Mouse (Mus musculus): ENCODE results near the gene Pirt. TPM values are rescaled to one million over a fixed set of nuclear protein-coding genes. Genes with fewer than 3 reads are reported as not detected.
A peak's percentile ranks its signal among the peaks of the same experiment; 100 is the strongest.

Pirt gene
- total RNA-seq (2021), result under 1 TPM; 0.07 to 0.12 TPM
- long read RNA-seq, experiment 1, result 0 reads
- long read RNA-seq, experiment 2, result 0 reads

DNA sequence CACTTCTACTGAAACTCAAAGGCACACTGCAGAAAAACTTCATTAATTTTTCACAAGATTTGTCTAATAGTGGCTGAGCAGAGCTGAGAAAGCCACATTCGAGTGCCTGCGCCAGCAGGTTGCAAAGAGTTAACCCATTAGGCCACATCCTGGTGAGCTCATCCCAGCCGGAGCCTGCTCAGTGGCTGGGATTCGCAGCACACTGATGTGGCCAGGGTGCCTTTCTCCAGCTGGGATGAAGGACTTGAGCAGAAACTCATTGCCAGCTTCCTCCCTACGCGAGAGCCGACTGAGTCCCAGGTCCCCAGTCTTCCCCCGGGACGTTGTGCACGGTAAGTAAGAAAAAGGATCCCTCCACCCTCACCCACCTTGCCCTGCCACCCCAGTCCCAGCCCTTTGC lies at the start of gene Pirt:
TSS of gene Pirt (plus strand) at position 171 of the 400 bp plus-strand sequence.
- DNase-seq, result no peak

DNA sequence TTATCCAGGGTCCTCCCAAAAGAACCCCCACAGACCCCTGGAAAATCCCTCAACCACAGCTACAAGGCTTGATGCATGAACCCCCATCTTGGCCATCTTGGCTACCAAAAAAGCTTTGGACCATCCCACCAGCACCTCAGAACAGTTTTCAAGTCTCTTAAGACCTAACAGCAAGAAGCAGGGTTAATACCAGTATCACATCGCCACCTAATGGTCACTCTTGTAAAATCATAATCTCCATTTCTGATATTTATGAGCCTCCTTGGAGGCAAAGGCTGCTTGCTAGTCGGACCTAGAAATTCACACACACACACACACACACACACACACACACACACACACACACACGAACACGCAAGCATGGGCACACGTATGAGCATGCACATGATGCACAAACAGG lies 40.1 kb upstream of the Pirt start:
- DNase-seq, result no peak

DNA sequence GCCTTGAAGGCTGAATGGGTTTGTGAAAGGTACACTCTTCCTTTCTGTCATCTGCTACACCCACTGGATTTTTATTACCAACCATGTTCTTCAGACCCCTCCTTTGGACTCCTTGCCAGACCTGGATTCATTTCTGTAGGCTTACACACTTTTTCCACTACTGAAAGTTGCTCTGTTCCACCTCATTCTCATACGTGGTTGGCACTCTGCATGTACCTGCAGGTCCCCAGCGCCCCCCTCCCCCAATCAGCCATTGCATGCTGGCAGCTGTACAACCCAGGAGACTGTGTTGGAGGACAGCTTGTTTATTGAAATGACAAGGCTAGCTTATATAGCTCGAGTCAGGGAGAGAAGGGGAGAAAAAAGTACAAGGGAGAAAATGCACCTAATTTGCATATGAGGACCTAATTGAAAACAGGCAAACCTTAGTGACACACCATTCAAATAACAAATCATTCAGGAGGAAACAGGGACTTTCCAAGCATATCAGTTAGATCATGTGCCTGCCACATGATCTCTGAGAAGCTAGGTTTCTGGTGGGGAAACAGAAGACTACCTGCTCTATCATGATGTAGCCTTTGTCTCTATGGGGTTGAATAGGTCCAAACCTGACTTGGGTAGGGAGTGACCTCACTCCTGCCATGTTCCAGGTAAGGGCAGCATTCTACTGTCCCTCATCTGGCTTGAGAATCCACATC lies 38.9 kb upstream of the Pirt start:
- DNase-seq, result no peak

DNA sequence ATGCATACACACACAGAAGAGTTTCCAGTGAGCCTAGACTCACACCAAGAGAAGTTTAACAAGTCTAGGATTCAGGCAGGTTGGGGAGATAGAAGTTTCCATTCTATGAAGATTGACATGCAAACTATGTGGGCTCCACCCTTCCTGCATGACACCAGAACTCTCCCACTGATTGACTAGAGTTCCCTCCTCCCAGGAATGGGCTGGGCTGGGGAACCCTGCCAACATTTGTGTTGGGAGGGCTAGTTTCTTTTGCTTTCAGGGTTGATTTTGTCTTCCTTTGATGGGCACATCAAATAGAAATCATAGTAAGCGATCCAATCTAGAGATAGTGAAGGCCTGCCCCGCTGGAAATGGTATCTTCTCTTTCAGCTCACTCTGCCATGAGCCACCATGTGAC lies 30.5 kb upstream of the Pirt start:
- no peak for DNase-seq

DNA sequence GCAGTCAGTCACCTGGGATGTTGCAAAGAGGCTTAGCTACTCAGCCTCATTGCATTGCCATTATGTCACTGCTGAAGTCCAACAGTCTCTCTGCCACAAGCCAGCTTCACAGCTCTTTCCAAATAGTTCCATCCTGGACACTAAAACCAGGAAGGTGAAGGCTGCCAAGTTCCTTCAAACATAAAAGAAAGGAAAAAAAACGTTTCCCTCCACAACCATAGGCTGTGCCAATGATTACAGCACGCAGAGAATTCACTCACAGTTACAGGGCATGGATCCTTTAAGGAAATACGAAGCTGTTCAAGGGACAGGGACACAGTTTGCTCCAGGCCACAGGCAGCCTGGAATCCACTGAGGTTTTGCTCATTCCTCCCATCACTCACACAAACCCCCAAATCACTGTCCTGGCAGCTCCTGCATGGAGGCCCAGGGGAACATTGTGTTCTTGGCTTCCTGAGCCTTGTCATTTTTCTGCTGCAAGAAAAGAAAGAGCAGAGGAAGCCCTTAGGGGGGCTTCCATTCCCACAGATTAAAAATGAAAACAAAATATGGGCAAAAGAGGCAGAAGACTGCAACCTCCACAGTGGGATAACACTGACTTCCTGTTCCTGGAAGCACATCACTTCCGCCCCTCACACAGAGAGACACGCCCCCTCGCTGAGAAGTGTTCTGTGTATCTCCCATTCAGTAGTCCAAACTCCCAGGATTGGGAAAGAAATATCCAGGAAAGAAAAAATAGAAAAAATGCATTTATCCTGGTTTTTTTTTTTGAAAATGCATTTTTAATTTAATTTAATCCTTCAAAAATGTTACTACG lies 29.3 kb upstream of the Pirt start:
- no peak for DNase-seq

DNA sequence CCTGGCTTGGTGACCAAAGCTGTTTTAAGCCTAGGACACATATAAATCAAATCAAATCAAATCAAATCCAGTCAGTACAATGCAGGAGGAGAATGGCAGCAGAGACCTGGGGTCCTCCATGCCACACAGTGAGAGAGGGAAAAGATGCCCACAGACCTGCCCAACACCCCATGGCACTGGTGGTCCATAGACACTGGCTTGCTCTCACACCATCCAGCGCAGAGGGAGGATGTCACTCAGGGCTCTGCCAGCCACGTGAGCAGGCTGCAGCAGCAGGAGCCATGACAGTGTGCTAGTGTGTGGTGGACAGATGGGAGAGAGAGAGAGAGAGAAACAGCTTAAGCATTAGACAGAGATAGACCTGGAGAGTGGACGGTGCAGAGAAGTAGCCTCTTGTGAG lies 19.2 kb upstream of the Pirt start:
- DNase-seq, result no peak

DNA sequence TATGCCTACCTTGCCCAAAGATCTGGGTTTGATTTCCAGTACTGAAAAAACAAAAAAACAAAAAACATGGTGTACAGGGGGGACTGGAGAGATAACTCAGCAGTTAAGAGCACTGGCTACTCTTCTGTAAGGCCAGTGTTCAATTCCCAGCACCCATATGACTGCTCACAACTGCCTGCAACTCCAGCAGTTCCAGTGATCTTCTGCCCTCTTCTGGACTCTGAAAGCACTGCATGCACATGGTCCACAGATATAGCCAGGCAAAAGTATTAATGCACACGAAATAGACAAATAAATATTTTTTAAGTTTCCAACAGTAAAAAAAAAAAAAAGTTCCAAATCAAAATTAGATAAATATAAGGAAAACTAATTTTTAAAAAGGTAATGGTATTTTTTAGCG lies 13.0 kb upstream of the Pirt start:
- DNase-seq, result no peak

DNA sequence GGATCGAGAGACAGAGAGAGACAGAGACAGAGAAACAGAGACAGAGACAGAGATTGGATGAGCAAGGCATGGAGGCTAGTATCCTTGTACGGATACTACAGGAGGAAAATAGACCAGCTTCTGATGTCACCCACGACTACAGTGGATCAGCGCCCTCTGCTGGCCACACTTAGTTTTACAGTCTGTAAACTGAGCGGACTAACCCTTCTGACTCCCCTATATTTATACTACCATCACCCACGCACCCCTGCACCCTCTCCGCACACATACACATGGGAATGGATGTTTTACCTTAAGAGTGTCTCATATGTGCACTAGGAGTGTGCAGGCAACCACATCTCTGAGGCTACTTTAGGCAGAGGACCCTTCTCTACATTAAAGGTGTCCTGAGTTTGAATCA lies 12.4 kb upstream of the Pirt start:
- DNase-seq, result peak; percentile 74

DNA sequence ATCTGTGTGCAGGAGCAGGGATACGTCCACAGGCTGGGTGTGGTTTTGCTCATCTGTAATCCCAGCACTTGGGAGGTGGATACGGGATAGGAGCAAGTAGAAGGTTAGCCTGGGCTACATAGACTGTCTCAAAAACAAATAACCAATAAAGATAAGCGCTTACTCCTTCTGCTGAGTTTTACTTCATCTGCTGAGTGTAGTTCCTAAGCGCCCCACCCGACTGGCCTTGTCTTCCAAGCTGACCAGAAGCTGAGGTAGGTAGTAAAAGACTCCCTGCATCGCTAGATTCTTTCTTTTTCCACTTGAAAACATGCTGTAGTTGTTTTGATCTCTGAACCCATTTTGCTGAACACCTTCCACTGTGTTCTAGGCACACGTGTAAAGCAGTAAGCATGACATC lies 9.0 kb upstream of the Pirt start:
- no peak for DNase-seq

DNA sequence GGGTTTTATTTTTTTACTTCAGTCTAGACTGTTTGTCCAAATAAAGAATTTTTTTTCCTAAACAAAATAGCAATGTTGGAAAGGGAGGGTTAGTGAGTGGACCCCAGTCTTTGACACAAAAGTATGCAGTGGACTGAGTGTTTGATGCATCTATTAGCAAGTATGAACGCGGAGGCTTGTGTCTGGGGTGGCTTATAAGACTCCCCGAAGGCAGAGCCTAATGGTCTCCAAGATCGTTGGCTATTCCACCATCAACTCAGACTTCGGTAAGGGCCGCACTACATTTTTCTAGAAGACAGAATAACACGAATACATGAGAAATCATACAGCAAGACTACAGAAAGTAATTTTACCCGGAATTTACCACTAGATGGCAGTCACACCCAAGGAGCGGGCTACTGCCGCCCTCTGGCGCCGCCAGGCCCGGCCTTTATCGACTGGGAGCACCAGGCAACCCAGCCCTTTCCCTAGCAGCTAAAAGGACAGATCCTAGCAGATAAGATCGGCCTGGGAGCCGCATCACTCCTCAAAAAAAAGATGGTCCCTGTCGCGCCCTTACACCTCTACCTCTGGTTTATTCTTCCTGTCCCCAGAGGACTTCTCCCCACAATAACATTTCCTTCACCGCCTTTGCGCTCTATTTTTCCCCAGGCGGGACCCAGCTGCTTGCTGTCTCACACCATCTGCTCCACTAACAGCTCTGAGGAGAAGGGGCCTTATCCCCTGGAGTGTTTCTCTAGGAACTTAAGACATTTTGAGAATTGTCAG lies 6.0 kb upstream of the Pirt start:
- DNase-seq, result peak; percentile 73

DNA sequence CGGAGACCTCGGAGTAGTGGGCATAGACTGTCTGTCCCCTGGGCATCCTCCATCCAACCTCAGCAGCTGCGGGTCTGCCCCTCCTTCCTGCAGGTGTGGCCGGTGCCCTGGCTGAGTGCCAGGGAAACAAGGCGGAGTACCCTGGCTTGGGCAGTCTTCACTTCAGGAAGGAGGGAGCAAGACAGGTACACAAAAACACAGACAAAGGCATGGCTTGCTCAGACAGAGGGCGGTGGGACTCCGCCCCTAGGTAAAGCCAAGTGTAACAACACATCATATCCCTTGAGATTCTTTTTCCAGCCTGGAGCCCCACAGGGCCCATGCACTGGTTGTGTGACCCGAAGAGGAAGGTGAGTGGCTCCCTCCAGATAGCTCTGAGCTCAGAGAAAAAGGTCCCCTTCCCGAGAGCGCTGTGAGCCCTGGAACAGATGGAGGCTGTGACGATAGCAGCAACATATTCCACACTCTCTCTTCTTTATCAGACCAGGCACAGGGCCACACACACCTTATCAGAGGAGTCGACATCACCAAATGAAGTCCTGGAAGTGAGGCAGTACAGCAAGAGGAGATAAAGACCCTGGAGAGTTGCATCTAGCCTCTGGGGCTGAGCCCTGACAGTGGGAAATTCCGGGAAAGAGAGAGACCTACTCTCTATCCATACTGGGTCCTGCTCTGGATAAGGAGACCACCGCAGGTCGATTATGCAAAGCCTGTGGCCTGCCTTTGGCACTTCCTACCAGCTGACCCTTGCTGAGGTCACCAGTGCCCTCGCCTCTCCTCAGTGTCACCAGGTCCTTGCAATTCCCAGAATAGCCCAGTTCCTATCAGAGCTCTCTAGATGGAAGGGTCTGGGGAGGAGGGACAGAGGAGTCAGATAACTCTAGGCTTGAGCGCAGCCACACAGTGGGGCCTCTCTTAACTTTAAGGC lies 1.0 kb downstream of the Pirt start:
- no peak for DNase-seq

DNA sequence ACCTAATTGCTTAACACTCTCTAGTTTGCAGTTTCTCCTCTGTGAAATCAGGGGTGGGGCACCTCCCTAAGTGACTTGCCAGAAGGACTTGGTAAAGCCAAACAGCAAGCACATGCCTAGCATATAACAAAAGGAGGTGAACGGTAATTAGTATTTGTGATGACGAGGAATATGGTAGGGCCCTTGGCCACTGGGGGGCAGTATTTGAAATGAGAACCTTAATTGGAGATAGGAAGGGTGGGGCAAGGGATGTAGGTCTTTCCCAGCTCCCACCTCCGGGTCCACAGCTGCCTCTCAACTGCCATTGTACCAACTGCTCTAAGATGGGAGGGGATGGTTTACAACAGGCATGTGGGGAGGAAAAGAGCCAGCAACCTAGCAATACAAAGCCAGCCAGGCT lies 2.5 kb downstream of the Pirt start:
- peak; percentile 42 for DNase-seq

DNA sequence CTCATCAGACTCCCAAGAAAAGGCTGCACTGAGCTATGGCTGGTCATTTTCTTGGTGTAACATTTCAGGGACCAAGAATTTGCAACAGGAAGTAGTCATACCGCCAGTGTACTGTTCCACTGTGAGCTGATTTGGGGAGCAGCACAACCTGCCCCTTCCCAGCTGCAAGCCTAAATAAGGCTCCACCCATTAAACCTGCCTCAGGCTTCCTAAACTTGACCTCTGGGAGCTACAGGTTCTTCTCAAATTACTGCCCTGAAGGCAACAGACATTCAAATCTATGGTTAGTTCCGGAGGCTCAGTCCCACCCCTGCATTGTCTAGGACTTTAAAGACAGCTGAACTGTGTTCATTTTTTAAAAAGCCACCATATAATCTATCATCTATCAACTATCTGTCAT lies 8.2 kb downstream of the Pirt start:
- DNase-seq, result no peak

DNA sequence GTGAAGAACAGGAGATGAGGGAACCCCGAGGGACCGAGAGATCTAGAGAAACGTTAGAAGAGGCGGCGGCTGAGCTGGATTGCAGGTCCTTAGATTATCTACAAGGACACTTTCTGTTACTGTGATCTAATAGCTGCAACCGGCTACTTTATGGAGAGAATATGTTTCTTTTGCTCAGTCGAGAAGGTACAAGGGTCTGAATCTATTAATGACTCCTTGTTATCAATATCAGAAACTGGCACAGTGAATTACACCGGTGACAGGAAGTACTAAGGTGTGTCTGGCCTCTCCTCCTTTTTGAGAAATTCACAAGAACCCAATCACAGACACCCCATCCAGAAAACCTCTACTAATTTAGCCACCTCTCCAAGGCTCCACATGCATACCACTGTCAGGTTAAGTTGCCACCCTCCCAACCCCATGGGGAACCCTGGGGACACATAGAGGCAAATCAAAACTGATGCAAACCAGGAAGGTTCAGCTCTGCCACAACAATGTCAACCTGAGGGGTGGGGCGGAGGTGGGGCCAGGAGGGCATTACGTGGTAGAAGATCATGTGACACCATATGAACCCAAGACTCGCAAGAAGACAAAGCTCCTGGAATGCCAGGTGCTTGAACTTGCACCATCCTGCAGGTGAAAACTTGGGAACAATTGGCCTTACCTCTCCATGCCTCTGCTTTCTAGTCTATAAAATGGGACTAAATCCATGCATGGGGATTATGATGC lies 12.5 kb downstream of the Pirt start:
- no peak for DNase-seq

DNA sequence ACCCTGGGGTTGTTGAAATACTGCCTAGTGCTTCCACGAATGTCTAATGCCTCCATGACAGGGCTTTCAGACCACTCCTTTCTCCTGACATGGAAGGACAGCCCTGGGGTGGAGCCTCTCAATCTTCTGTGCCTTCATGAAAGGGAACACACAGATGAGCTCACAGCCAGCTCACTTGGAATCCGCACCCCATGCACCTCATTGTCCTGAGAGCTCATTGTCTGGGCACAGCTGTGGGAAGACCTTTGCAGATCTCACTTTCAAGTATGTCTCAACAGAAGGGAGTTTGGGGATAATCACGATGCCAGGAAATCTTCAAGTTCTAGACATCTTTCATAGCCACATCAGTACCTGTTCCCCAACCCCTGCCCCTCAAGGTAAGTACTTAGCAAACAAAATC lies 16.5 kb downstream of the Pirt start:
- DNase-seq, result no peak

DNA sequence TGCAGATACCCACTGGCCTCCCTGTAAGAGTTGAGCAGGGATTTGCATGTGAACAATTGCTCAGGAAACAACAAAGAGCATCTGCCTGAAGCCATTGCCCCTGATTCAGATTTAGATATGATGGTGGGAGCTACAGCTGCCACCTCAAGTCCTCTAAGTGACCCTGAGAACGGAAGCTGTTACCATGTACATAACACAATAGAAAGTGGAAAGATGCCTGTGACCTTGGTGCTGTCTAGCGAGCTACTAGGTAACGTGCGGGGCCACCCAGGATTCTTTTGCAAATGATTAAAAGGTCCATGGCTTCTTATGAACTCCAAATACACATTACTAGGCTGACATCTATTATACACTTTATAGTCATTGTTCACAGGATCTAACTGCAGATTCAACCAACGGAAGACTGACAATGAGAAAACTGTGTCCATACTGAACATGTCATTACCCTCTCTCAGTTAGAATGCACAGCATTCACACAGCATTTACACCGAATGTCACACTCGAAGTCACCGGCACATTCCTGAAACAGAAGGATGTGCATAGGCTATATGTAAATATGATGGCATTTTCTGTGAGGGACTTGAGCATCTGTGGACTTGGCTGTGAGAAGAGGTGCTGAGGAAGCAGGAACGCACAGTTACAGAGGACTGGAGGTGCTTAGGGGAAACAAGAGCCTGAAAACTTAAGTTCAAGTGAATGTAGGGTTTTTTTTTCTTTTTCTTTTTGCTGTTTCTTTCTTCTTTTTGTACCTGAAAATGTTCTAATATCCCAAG lies 21.2 kb downstream of the Pirt start:
- no peak for DNase-seq

DNA sequence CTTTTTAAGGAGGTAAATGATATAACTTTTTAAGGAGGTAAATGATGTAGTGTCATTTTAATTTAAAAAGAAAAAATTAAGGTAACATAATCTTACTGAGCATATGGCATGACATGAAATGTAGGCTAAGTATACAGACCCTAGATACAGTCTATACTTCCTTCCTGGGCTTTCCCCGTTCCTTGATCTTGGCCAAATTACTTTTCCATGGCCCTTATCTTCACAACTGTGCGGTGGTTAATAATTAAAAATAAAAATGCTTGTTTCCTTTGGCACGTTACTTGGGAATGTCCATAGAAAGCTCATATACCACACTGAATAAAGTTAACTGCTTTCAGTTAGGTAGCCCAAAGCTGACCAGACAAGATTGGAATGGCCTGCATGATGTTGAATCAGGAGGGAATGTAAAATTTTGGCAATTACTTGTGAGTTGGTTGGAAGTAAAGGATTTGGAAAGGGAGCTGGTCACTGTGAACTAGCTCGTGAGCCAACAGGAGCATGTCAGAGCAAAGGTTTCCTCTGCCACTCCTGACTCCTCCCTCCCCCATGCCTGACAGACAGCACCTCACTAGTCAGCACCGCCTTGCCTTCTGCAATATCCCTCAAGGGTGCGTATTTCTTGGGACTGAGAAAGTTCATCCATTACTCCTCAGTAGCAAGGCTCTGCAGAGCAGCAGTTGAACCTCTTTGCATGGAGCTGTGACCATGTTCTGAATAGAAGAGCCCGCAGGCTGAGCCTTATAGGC lies 22.8 kb downstream of the Pirt start:
- no peak for DNase-seq

DNA sequence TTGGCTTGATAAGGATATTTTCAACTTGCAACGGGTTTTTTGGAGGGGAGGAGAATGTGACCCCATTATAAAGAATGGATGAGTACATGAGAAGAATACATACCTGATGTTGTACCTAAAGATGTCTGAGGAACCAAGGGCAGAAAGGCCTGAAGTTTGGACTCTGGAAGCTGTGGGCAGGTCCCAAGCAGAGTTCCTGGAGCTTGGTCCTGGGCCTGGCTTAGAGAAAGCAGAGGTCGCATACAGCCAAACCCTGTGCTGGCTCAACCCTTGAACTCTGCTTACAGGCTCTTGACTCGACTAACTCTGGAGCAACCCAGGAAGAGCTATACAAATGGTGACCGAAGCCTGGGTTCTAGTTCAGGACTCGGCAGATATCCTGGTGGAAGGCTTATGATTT lies 30.2 kb downstream of the Pirt start:
- no peak for DNase-seq

DNA sequence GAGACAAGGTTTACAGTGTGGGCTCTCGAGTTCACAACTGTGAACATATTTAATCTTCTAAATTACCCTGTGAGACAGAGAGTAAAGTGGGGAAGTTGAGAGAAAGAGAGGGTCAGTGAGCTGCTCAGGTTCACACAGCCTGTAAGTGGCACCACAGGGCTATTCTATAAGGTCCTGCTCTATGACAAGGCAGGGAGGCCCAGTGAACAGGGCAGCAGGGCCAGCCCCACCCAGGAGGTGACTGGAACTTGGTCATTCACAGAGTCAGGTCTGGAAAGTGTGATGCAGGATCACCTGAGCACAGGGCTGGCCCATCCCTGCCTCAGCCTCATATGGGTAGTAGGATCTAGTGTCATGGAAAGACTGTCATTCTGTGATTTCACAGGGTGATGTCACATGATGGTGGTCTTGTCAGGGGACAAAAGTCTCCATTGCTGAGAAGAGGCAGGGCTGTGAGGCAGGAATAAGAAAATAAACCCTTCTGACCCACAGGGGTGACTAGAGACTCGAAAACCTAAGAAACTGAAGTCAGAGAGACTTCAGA lies 33.5 kb downstream of the Pirt start:
- DNase-seq, result no peak

Data from gastrocnemius, postnatal 10 days (tissue).